Mouse (Mus musculus): ENCODE measurements around the gene Swap70.

The Swap70 gene

GRCm38 (mm10) chr7:110221586-110222481, at the start of gene Swap70:
Gene Swap70 (plus strand): TSS chr7:110221711.
- in situ Hi-C loops (cut with MboI; ENCODE audit: low pct_unique_long_range_greater_than_20kb in 1 of 2, low sequenced_read_pairs in 2 of 2, unreplicated experiment in 1 of 2): no loop called here

- in situ Hi-C loops (cut with MboI; ENCODE audit: low pct_unique_long_range_greater_than_20kb in 1 of 2, low sequenced_read_pairs in 2 of 2, unreplicated experiment in 1 of 2): no loop called here
Observed at GRCm38 (mm10) chr7:110179208-110179607, 42.3 kb upstream of the Swap70 start.

- in situ Hi-C loops (cut with MboI; ENCODE audit: low pct_unique_long_range_greater_than_20kb in 1 of 2, low sequenced_read_pairs in 2 of 2, unreplicated experiment in 1 of 2): no loop called here
Observed at GRCm38 (mm10) chr7:110180613-110181012, 40.9 kb upstream of the Swap70 start.

GRCm38 (mm10) chr7:110181446-110181845, 40.1 kb upstream of the Swap70 start:
- in situ Hi-C loops (cut with MboI; ENCODE audit: low pct_unique_long_range_greater_than_20kb in 1 of 2, low sequenced_read_pairs in 2 of 2, unreplicated experiment in 1 of 2): no loop called here

- in situ Hi-C loops (cut with MboI; ENCODE audit: low pct_unique_long_range_greater_than_20kb in 1 of 2, low sequenced_read_pairs in 2 of 2, unreplicated experiment in 1 of 2): no loop called here
Observed at GRCm38 (mm10) chr7:110184608-110185007, 36.9 kb upstream of the Swap70 start.

GRCm38 (mm10) chr7:110189951-110190350, 31.6 kb upstream of the Swap70 start:
- in situ Hi-C loops (cut with MboI; ENCODE audit: low pct_unique_long_range_greater_than_20kb in 1 of 2, low sequenced_read_pairs in 2 of 2, unreplicated experiment in 1 of 2): no loop called here

- in situ Hi-C loops (cut with MboI; ENCODE audit: low pct_unique_long_range_greater_than_20kb in 1 of 2, low sequenced_read_pairs in 2 of 2, unreplicated experiment in 1 of 2): no loop called here
Observed at GRCm38 (mm10) chr7:110193186-110193585, 28.3 kb upstream of the Swap70 start.

GRCm38 (mm10) chr7:110197176-110197575, 24.3 kb upstream of the Swap70 start:
- in situ Hi-C loops (cut with MboI; ENCODE audit: low pct_unique_long_range_greater_than_20kb in 1 of 2, low sequenced_read_pairs in 2 of 2, unreplicated experiment in 1 of 2): no loop called here

GRCm38 (mm10) chr7:110201933-110202332, 19.6 kb upstream of the Swap70 start:
- in situ Hi-C loops (cut with MboI; ENCODE audit: low pct_unique_long_range_greater_than_20kb in 1 of 2, low sequenced_read_pairs in 2 of 2, unreplicated experiment in 1 of 2): no loop called here

GRCm38 (mm10) chr7:110204208-110204607, 17.3 kb upstream of the Swap70 start:
- in situ Hi-C loops (cut with MboI; ENCODE audit: low pct_unique_long_range_greater_than_20kb in 1 of 2, low sequenced_read_pairs in 2 of 2, unreplicated experiment in 1 of 2): no loop called here

GRCm38 (mm10) chr7:110208341-110208740, 13.2 kb upstream of the Swap70 start:
- in situ Hi-C loops (cut with MboI; ENCODE audit: low pct_unique_long_range_greater_than_20kb in 1 of 2, low sequenced_read_pairs in 2 of 2, unreplicated experiment in 1 of 2): no loop called here

- in situ Hi-C loops (cut with MboI; ENCODE audit: low pct_unique_long_range_greater_than_20kb in 1 of 2, low sequenced_read_pairs in 2 of 2, unreplicated experiment in 1 of 2): no loop called here
Observed at GRCm38 (mm10) chr7:110209422-110209821, 12.1 kb upstream of the Swap70 start.

GRCm38 (mm10) chr7:110211025-110211424, 10.5 kb upstream of the Swap70 start:
- in situ Hi-C loops (cut with MboI; ENCODE audit: low pct_unique_long_range_greater_than_20kb in 1 of 2, low sequenced_read_pairs in 2 of 2, unreplicated experiment in 1 of 2): no loop called here

- in situ Hi-C loops (cut with MboI; ENCODE audit: low pct_unique_long_range_greater_than_20kb in 1 of 2, low sequenced_read_pairs in 2 of 2, unreplicated experiment in 1 of 2): no loop called here
Observed at GRCm38 (mm10) chr7:110214882-110215281, 6.6 kb upstream of the Swap70 start.

GRCm38 (mm10) chr7:110221051-110221585, 393 bp upstream of the Swap70 start:
- in situ Hi-C loops (cut with MboI; ENCODE audit: low pct_unique_long_range_greater_than_20kb in 1 of 2, low sequenced_read_pairs in 2 of 2, unreplicated experiment in 1 of 2): no loop called here

- in situ Hi-C loops (cut with MboI; ENCODE audit: low pct_unique_long_range_greater_than_20kb in 1 of 2, low sequenced_read_pairs in 2 of 2, unreplicated experiment in 1 of 2): no loop called here
Observed at GRCm38 (mm10) chr7:110222583-110223182, 1.2 kb downstream of the Swap70 start.

GRCm38 (mm10) chr7:110223727-110224510, 2.4 kb downstream of the Swap70 start:
- in situ Hi-C loops (cut with MboI; ENCODE audit: low pct_unique_long_range_greater_than_20kb in 1 of 2, low sequenced_read_pairs in 2 of 2, unreplicated experiment in 1 of 2): no loop called here

GRCm38 (mm10) chr7:110226484-110226883, 5.0 kb downstream of the Swap70 start:
- in situ Hi-C loops (cut with MboI; ENCODE audit: low pct_unique_long_range_greater_than_20kb in 1 of 2, low sequenced_read_pairs in 2 of 2, unreplicated experiment in 1 of 2): no loop called here

- in situ Hi-C loops (cut with MboI; ENCODE audit: low pct_unique_long_range_greater_than_20kb in 1 of 2, low sequenced_read_pairs in 2 of 2, unreplicated experiment in 1 of 2): no loop called here
Observed at GRCm38 (mm10) chr7:110229967-110230366, 8.5 kb downstream of the Swap70 start.
